Mouse (Mus musculus) stomach, adult 2 months (tissue): ENCODE data around the gene Asb4. TPM values are rescaled to one million over a fixed set of nuclear protein-coding genes. Genes with fewer than 3 reads are reported as not detected.

ENCODE experiments used
- polyA plus RNA-seq: library from polyadenylated mRNA; depleted of rRNA; stranded (reverse); fragments of >200 nt; gene quantifications from 2 replicates; pipeline ENCODE4 v1.2.3, GENCODE M21; 2012; rRNA removed

Gene Asb4
- polyA plus RNA-seq: 0.24 and 0.25 TPM in 2 replicates

GRCm38 (mm10) chr6:5383336-5384177 lies at the start of gene Asb4:
TSS of gene Asb4 (plus strand) at chr6:5383386.

Other genes with a start within 250 kb of the Asb4 start
- gene Pon1, start 189.4 kb upstream of the Asb4 start, polyA plus RNA-seq: 0.18 TPM in 1 of 2 replicates, not detected in the other
- 1.9 and 3.4 TPM in 2 replicates for gene Pon3, start 127.1 kb upstream of the Asb4 start, polyA plus RNA-seq
- gene Pon2, start 84.9 kb upstream of the Asb4 start, polyA plus RNA-seq: 19.1 and 25.1 TPM in 2 replicates
- 16.8 and 17.1 TPM in 2 replicates for gene Pdk4, start 112.9 kb downstream of the Asb4 start, polyA plus RNA-seq